Mouse (Mus musculus) right cerebral cortex, postnatal 36 days (tissue): ENCODE data around the gene Bag3.

Experiments used
- DNase-seq, 2 experiments: peaks; one replicate each; pipeline ENCODE4 v3.0.0; 2022; ENCODE audit warnings: low spot score in 2 of 2, mixed read lengths in 1 of 2

The Bag3 gene

GRCm38 (mm10) chr7:128537676-128538075 is 14.3 kb downstream of the Bag3 start:
- no peak for DNase-seq

DNA sequence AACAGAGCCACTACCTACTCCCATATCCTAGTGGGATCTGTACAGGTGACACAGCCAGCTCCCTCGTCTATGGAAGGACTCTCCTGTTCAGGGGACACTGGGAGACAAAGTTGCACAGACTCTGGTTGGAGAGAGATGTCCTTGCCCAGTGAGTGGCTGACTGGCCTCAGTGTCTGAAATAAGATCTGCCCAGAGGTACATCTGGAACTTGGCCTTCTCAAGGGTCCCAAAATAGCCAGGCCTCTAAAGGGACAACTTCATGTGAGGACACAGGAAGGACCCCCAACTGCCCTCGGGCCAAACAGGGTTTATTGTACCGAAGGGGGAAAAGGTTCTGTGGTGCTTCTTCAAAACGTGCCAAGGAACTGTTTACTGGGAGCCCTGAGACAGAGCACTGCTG is 14.8 kb downstream of the Bag3 start:
- no peak for DNase-seq

DNA sequence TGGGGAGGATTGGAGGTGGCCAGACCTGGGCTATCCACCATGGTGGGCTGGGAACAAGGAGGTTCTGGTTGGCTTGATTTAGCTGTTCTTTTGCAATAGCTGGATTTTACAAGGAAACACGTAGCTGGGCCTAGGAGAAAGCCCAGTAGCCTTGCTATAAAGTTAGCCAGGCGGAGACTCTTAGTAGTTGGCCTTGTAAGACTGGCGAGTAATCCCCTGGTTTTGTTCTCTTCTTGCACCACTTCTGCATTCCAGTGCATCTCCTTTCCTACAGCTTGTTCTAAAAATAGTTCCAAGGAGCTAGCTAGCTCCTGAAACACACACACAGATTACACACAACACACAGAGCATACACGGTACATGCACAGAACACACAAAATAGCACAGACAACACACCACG is 15.4 kb downstream of the Bag3 start:
- no peak for DNase-seq

GRCm38 (mm10) chr7:128540111-128540510 is 16.7 kb downstream of the Bag3 start:
- DNase-seq: no peak

DNA sequence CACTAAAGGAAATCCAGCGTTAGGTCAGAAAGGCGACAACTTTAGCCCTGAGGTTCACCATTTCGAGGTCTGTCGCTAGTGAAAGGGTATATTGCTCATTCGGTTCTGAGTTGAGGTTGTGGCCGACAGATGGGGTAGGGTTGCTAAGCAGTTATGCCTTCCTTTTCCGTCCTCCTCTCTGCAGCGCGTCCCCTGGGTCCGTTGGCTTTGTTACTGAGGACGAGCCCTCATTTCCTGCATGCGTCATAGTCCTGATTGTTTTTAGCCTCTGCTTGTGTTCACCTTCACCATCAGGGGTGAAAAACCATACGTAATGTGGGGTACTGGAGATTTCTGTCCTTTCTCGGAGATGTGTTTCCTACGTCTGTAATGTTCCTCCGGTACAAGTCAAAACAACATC is 17.3 kb downstream of the Bag3 start:
- DNase-seq: no peak

DNA sequence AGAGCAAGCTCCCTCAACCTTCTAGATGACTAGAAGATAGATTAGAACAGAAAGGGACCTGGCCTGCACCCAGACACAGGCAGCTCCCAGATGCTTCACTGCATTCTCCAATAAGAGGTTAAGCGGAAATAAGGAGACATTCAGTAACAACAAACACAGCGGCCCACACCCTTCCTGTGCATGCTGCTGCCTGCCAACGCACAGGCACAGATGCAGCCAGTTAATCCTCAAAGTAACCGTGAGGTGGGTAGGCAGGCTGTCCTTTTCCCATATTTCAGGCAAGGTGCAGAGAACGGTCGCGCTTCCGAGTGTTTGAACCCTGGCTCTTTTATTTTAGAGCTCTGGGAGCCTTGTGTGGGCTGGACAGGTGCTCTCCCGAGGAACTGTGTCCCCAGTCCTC is 17.8 kb downstream of the Bag3 start:
- no peak for DNase-seq

- no peak for DNase-seq
Observed at GRCm38 (mm10) chr7:128541771-128542170, 18.4 kb downstream of the Bag3 start.

DNA sequence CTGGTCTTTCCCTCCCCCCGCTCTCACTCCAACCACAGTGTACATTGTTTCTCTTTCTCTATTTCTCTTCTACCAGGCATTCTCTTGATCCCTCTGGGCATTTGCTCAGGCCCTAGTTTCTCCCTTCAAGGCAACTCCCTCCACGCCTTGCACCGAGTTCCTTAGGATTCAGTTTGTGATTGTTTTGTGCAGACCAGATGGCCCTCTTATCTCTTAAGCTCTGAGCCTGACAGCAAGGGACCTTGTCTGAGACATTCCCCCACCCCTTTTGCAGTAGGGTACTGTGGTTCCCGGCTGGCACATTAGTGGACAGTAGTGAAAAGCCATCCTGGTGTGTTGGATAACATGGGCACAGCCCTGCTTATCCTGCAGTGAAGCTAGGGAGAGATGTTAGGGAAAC is 19.1 kb downstream of the Bag3 start:
- no peak for DNase-seq

GRCm38 (mm10) chr7:128543148-128543855 is 19.9 kb downstream of the Bag3 start:
- DNase-seq: no peak

GRCm38 (mm10) chr7:128543961-128544360 is 20.5 kb downstream of the Bag3 start:
- no peak for DNase-seq

- DNase-seq: no peak
Observed at GRCm38 (mm10) chr7:128544566-128545262, 21.3 kb downstream of the Bag3 start.

DNA sequence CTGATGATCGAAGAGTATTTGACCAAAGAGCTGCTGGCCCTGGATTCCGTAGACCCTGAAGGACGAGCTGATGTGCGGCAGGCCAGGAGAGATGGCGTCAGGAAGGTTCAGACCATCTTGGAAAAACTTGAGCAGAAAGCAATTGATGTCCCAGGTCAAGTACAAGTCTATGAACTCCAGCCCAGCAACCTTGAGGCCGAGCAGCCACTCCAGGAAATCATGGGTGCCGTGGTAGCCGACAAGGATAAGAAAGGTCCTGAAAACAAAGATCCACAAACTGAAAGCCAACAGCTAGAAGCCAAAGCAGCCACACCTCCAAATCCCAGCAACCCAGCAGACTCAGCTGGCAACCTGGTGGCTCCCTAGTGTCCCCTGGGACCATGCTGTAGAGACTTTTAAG is 22.6 kb downstream of the Bag3 start:
- no peak for DNase-seq

DNA sequence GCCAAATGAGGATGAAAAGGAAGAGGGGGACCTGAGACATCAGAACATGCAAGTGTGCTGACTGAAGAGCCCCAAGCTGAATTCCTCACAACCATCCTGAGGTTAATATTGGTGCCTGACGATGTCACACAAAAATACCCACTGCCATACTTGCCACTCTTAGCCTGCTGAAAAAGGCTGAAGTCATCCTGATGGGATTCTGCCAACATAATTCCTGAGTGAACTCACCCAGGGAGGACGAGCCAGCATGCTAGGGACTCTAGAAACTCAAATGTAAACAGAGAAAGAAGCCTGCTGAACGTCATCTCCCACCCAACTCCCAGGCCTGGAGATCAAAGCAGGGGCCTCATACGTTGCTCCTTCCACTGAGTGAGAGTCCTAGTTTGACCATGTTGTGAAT is 25.7 kb downstream of the Bag3 start:
- DNase-seq: no peak

GRCm38 (mm10) chr7:128550328-128551086 is 27.1 kb downstream of the Bag3 start:
- DNase-seq: no peak

DNA sequence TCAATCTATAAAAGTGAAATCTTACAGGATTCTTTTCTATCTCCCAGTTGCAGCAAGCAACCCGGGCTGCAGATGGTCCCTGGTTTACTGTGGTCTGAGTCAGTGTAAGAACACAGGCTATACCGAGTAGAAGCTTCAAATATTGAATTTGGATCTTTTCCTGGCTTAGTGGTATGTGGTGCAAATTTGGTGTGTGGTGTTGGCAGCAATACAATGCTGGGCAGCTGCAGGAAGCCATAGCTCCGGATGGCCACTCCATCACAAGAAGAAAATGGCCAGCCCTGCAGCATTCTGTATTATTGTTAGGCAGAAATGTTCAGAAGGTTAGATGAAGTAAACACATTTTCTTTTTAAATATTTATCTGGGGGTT is 27.7 kb downstream of the Bag3 start:
- DNase-seq: no peak

GRCm38 (mm10) chr7:128553105-128553705 is 29.8 kb downstream of the Bag3 start:
- DNase-seq: no peak

- DNase-seq: peak; percentile 60 to 63
Observed at GRCm38 (mm10) chr7:128554502-128554901, 31.1 kb downstream of the Bag3 start.

GRCm38 (mm10) chr7:128555141-128555750 is 31.8 kb downstream of the Bag3 start:
- DNase-seq: no peak

- DNase-seq: no peak
Observed at GRCm38 (mm10) chr7:128556923-128557430, 33.6 kb downstream of the Bag3 start.

DNA sequence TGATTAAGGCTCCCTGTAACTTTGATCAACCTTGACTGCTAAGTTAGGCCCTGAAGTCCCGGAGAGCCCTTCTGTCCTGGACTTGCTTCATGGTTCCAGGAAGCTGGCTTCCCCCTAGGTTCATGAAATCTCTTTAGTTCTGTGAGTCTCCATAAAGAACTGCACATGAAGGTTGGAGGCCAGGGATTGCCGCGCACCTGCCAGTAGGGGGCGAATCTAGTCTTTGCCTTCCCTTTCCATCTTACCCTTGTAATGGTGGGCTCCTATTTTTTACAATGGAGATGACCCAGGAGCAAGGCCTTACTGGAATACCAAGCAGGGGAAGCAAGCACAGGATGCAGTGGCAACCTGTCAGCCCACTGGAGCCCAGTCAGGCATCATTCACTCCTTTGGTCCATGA is 40.0 kb downstream of the Bag3 start:
- DNase-seq: no peak

- DNase-seq: no peak
Observed at GRCm38 (mm10) chr7:128566311-128566710, 42.9 kb downstream of the Bag3 start.
